Mouse (Mus musculus) granulocyte monocyte progenitor cell, adult 5-6 weeks (primary cell): Measurements from ENCODE around the gene Stx2. TPM values are rescaled to one million over a fixed set of nuclear protein-coding genes. Genes with fewer than 3 reads are reported as not detected.
"Not testable (repeated sequence)": the region's sequence is repeated elsewhere in the genome, so short reads cannot be mapped to it uniquely, and the experiment has no call there.

ENCODE experiments used
- ATAC-seq: replicated peaks from 2 replicates; pipeline ENCODE4 v1.8.0; 2016; ENCODE audit warnings: mild to moderate bottlenecking, moderate TSS enrichment, inconsistent platforms; ENCODE audit not compliant: poor library complexity, severe bottlenecking
- total RNA-seq, 2 experiments: library from RNA; stranded (forward) in 1 of 2; stranded (reverse) in 1 of 2; fragments of 200-712, 200-1000 nt in 1 of 2; fragments of >200 nt in 1 of 2; fragmentation: Nextera tagmentation in 1 of 2; gene quantifications; 2 replicates each; pipeline ENCODE4 v1.2.3; 2014 to 2017

Stx2 gene
- total RNA-seq, 2 experiments from 2014 or later: 10.9 to 23.0 TPM

GRCm38 (mm10) chr5:128958916-128959315 lies 49.5 kb downstream of the Stx2 start:
- no peak for ATAC-seq

- not testable (repeated sequence) for ATAC-seq
Measured at GRCm38 (mm10) chr5:128954371-128954770, 54.0 kb downstream of the Stx2 start.

GRCm38 (mm10) chr5:128953278-128954070 lies 54.9 kb downstream of the Stx2 start, which contains the start of gene Rimbp2:
Rimbp2 (minus strand) TSS chr5:128953486.
- ATAC-seq: no peak

- ATAC-seq: no peak
Measured at GRCm38 (mm10) chr5:128952291-128953195, 55.8 kb downstream of the Stx2 start.

- ATAC-seq: no peak
Measured at GRCm38 (mm10) chr5:128951472-128951871, 56.9 kb downstream of the Stx2 start.

- peak; percentile 71 for ATAC-seq
Measured at GRCm38 (mm10) chr5:128947093-128947492, 61.3 kb downstream of the Stx2 start.

- no peak for ATAC-seq
Measured at GRCm38 (mm10) chr5:128940436-128940835, 67.9 kb downstream of the Stx2 start.

GRCm38 (mm10) chr5:128935359-128935899 lies 72.9 kb downstream of the Stx2 start:
- no peak for ATAC-seq

Other genes starting within 250 kb of the Stx2 start
- not detected in 2 replicates for gene Rimbp2, start 55.1 kb downstream of the Stx2 start, total RNA-seq (2014; fragmentation: Nextera tagmentation)
- gene Rimbp2, start 55.1 kb downstream of the Stx2 start, total RNA-seq (2017): not detected in 2 replicates
- gene Ran, start 11.5 kb upstream of the Stx2 start, total RNA-seq (2014; fragmentation: Nextera tagmentation): 440 and 513 TPM in 2 replicates
- gene Ran, start 11.5 kb upstream of the Stx2 start, total RNA-seq (2017): 599 and 620 TPM in 2 replicates
- gene Adgrd1, start 88.2 kb upstream of the Stx2 start, total RNA-seq (2014; fragmentation: Nextera tagmentation): 1.1 TPM in 1 of 2 replicates, not detected in the other
- 0.34 and 0.62 TPM in 2 replicates for gene Adgrd1, start 88.2 kb upstream of the Stx2 start, total RNA-seq (2017)